Mouse (Mus musculus) MEL (cell line): ENCODE measurements around the gene Mpp2. TPM values are rescaled to one million over a fixed set of nuclear protein-coding genes. Genes with fewer than 3 reads are reported as not detected.

Experiments
- DNase-seq: peaks from one replicate; pipeline ENCODE4 v3.0.0; 2011; ENCODE audit warnings: low read depth, low spot score
- H3K27ac ChIP-seq: 2 replicates; pipeline ENCODE4 v1.5.1; 2012; ENCODE audit warnings: low read depth, mild to moderate bottlenecking, control low read depth, low read length, moderate library complexity; ENCODE audit not compliant: control insufficient read depth
- H3K27me3 ChIP-seq, 2 experiments: fragments of 150-350 bp in 1 of 2; sonication (generic) in 1 of 2; 2 replicates each; pipeline ENCODE4 v1.6.1; 2012; ENCODE audit warnings: low read length in 2 of 2, mild to moderate bottlenecking in 2 of 2, improper control_type of control experiment in 1 of 2, moderate library complexity in 1 of 2; ENCODE audit not compliant: insufficient read depth in 2 of 2, control insufficient read depth in 1 of 2
- H3K36me3 ChIP-seq, 2 experiments: 2 replicates each; pipeline ENCODE4 v1.6.1; 2012 to 2014; ENCODE audit warnings: low read length in 2 of 2, improper control_type of control experiment in 1 of 2, inconsistent platforms in 1 of 2, mild to moderate bottlenecking in 1 of 2; ENCODE audit not compliant: insufficient read depth in 2 of 2, control insufficient read depth in 1 of 2
- H3K4me1 ChIP-seq, 2 experiments: fragments of 150-350 bp in 1 of 2; sonication (generic) in 1 of 2; 2 replicates each; pipeline ENCODE4 v1.6.1; 2012; ENCODE audit warnings: low read length in 2 of 2, improper control_type of control experiment in 1 of 2, mild to moderate bottlenecking in 1 of 2; ENCODE audit not compliant: insufficient read depth in 2 of 2, control insufficient read depth in 1 of 2
- H3K4me3 ChIP-seq, 2 experiments: fragments of 150-350 bp in 1 of 2; sonication (generic) in 1 of 2; 2 replicates each; pipeline ENCODE4 v1.5.1; 2012; ENCODE audit warnings: low read depth in 2 of 2, low read length in 2 of 2, mild to moderate bottlenecking in 2 of 2, moderate library complexity in 2 of 2, control low read depth in 1 of 2, improper control_type of control experiment in 1 of 2; ENCODE audit not compliant: control insufficient read depth in 1 of 2, insufficient read depth in 1 of 2
- H3K79me2 ChIP-seq: 2 replicates; pipeline ENCODE4 v1.6.1; 2012; ENCODE audit warnings: mild to moderate bottlenecking, low read length, moderate library complexity; ENCODE audit not compliant: control insufficient read depth, poor library complexity, insufficient read depth
- H3K9ac ChIP-seq: 2 replicates; pipeline ENCODE4 v1.6.1; 2012; ENCODE audit warnings: low read depth, mild to moderate bottlenecking, control low read depth, low read length, moderate library complexity; ENCODE audit not compliant: control insufficient read depth, poor library complexity, severe bottlenecking
- H3K9me3 ChIP-seq: fragments of 150-350 bp; sonication (generic); replicated peaks from 2 replicates; pipeline ENCODE4 v1.6.1; 2012; ENCODE audit warnings: mild to moderate bottlenecking, low read length, improper control_type of control experiment, moderate library complexity; ENCODE audit not compliant: insufficient read depth
- BHLHE40 ChIP-seq: IDR thresholded peaks from 2 replicates; pipeline ENCODE4 v1.6.1; 2012; ENCODE audit warnings: low read depth, mild to moderate bottlenecking, inconsistent platforms, low read length, improper control_type of control experiment, borderline replicate concordance
- EP300 ChIP-seq, 2 experiments: IDR thresholded peaks; 2 replicates each; pipeline ENCODE4 v1.6.1; 2011; ENCODE audit warnings: improper control_type of control experiment in 2 of 2, low read length in 2 of 2, low read depth in 1 of 2, mild to moderate bottlenecking in 1 of 2
- ETS1 ChIP-seq: IDR thresholded peaks from 2 replicates; pipeline ENCODE4 v1.6.1; 2012; ENCODE audit warnings: low read depth, mild to moderate bottlenecking, inconsistent platforms, low read length, improper control_type of control experiment, moderate library complexity
- GATA1 ChIP-seq: IDR thresholded peaks from 2 replicates; pipeline ENCODE4 v1.6.1; 2011; ENCODE audit warnings: low read depth, low read length, improper control_type of control experiment
- HCFC1 ChIP-seq: IDR thresholded peaks from 2 replicates; pipeline ENCODE4 v1.6.1; 2012; ENCODE audit warnings: low read depth, mild to moderate bottlenecking, inconsistent platforms, low read length, improper control_type of control experiment, moderate library complexity
- KAT2A ChIP-seq: conservative IDR thresholded peaks from 2 replicates; pipeline ENCODE4 v1.6.1; 2012; ENCODE audit warnings: low read depth, low read length, improper control_type of control experiment, inconsistent platforms
- MAFK ChIP-seq: IDR thresholded peaks from 2 replicates; pipeline ENCODE4 v1.6.1; 2011; ENCODE audit warnings: low read depth, mild to moderate bottlenecking, low read length, improper control_type of control experiment, borderline replicate concordance
- MAZ ChIP-seq: IDR thresholded peaks from 2 replicates; pipeline ENCODE4 v1.6.1; 2012; ENCODE audit warnings: low read depth, mild to moderate bottlenecking, inconsistent platforms, low read length, improper control_type of control experiment
- MXI1 ChIP-seq: IDR thresholded peaks from 2 replicates; pipeline ENCODE4 v1.6.1; 2011; ENCODE audit warnings: mild to moderate bottlenecking, low read depth, low read length, improper control_type of control experiment
- MYB ChIP-seq: IDR thresholded peaks from 2 replicates; pipeline ENCODE4 v1.6.1; 2011; ENCODE audit warnings: mild to moderate bottlenecking, low read depth, low read length, improper control_type of control experiment
- RAD21 ChIP-seq: IDR thresholded peaks from 2 replicates; pipeline ENCODE4 v1.6.1; 2011; ENCODE audit warnings: mild to moderate bottlenecking, low read depth, low read length, improper control_type of control experiment
- SMC3 ChIP-seq: IDR thresholded peaks from 2 replicates; pipeline ENCODE4 v1.6.1; 2011; ENCODE audit warnings: low read depth, low read length, improper control_type of control experiment
- TBP ChIP-seq: IDR thresholded peaks from 2 replicates; pipeline ENCODE4 v1.8.0; 2011; ENCODE audit warnings: low read depth, low read length, improper control_type of control experiment
- USF2 ChIP-seq, 2 experiments: IDR thresholded peaks; 2 replicates each; pipeline ENCODE4 v1.6.1; 2011 to 2012; ENCODE audit warnings: improper control_type of control experiment in 2 of 2, low read length in 2 of 2, borderline replicate concordance in 1 of 2, inconsistent platforms in 1 of 2, low read depth in 1 of 2, mild to moderate bottlenecking in 1 of 2; ENCODE audit not compliant: insufficient read depth in 1 of 2
- ZC3H11A ChIP-seq: IDR thresholded peaks from 2 replicates; pipeline ENCODE4 v1.6.1; 2012; ENCODE audit warnings: low read depth, mild to moderate bottlenecking, inconsistent platforms, low read length, improper control_type of control experiment
- ZKSCAN1 ChIP-seq: IDR thresholded peaks from 2 replicates; pipeline ENCODE4 v1.6.1; 2012; ENCODE audit warnings: low read depth, mild to moderate bottlenecking, inconsistent platforms, low read length, improper control_type of control experiment, moderate library complexity
- polyA plus RNA-seq, 2 experiments: library from polyadenylated mRNA; stranded (reverse) in 1 of 2; unstranded in 1 of 2; fragments of >175 nt in 1 of 2; fragments of >200 nt in 1 of 2; gene quantifications; 2 replicates each; pipeline versions ENCODE4 v1.2.1 to v1.2.4; 2012; ENCODE audit warnings: low replicate concordance in 2 of 2, low read depth in 1 of 2; ENCODE audit not compliant: insufficient read length in 2 of 2, insufficient read depth in 1 of 2, missing spikeins in 1 of 2
- total RNA-seq: library from RNA; depleted of rRNA; stranded (reverse); fragments of 300-350 nt; gene quantifications from 2 replicates; pipeline ENCODE4 v1.2.3, GENCODE M21; 2012

Mpp2 gene
- total and polyA plus RNA-seq, 3 experiments = 2.9 to 16.3 TPM; not detected in 1

- peaks cover 0 to 4% of the 10 kb centered on the region in 2 experiments; a peak in 1 of 4 replicates for H3K27me3 ChIP-seq
- H3K4me3 ChIP-seq = no peak overlapping the region
- no peaks in the 10 kb centered on the region for H3K9me3 ChIP-seq
- H3K27ac ChIP-seq = no peak overlapping the region
- H3K79me2 ChIP-seq = no peaks in the 10 kb centered on the region
- TF ChIP-seq GATA1 (no peak), MAZ (no peak), KAT2A (no peak), MYB (no peak), ZKSCAN1 (no peak), BHLHE40 (no peak), MAFK (no peak)
- H3K4me1 ChIP-seq = 0 out of 4 replicates have a peak, but pooled peaks cover 0 to 4% of the 10 kb centered on the region in 2 experiments
- no peak for DNase-seq
- H3K9ac ChIP-seq = no peak overlapping the region
- no peaks in the 10 kb centered on the region for H3K36me3 ChIP-seq
Measured at GRCm38 (mm10) chr11:102043381-102043780, 44.9 kb downstream of the Mpp2 start.

DNA sequence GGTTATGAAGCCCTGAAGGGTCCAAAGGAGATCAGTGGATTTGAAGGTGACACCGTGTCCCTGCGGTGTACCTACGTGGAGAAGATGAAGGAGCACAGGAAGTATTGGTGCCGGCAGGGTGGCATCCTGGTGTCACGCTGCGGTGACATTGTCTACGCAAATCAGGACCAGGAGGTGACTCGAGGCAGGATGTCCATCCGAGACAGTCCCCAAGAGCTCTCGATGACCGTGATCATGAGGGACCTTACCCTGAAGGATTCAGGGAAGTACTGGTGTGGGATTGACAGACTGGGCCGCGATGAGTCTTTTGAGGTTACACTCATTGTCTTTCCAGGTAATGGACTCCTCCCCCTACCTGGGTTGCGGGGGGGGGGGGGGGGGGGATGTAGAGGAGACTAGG is 45.3 kb downstream of the Mpp2 start:
- Histone ChIP-seq H3K27ac (no peak overlapping the region), H3K27me3 (peaks cover 0 to 3% of the 10 kb centered on the region in 2 experiments; a peak in 1 of 4 replicates), H3K4me1 (0 out of 4 replicates have a peak, but pooled peaks cover 0 to 4% of the 10 kb centered on the region in 2 experiments), H3K4me3 (no peak overlapping the region), H3K9me3 (no peaks in the 10 kb centered on the region), H3K9ac (no peak overlapping the region), H3K36me3 (no peaks in the 10 kb centered on the region), H3K79me2 (no peaks in the 10 kb centered on the region)
- no peak for TF ChIP-seq ETS1
- TF ChIP-seq MAZ = no peak
- TF ChIP-seq USF2 (IDR thresholded peaks at IDR 0.05; ENCODE audit: borderline replicate concordance in 1 of 2, insufficient read depth in 1 of 2, low read depth in 1 of 2, low read length in 2 of 2) = no peak
- no peak for TF ChIP-seq TBP
- TF ChIP-seq ZC3H11A = no peak
- no peak for TF ChIP-seq HCFC1
- TF ChIP-seq RAD21 = no peak
- TF ChIP-seq SMC3 = no peak
- no peak for TF ChIP-seq MXI1
- TF ChIP-seq EP300 (IDR thresholded peaks at IDR 0.05; ENCODE audit: low read depth in 1 of 2, low read length in 2 of 2) = no peak
- no peak for DNase-seq
